Mouse (Mus musculus): Measurements from ENCODE around the gene Cep295nl. TPM values are rescaled to one million over a fixed set of nuclear protein-coding genes. Genes with fewer than 3 reads are reported as not detected.

Gene Cep295nl
- polyA plus RNA-seq, 1 experiment from 2014 or later, result 0.18 TPM

DNA sequence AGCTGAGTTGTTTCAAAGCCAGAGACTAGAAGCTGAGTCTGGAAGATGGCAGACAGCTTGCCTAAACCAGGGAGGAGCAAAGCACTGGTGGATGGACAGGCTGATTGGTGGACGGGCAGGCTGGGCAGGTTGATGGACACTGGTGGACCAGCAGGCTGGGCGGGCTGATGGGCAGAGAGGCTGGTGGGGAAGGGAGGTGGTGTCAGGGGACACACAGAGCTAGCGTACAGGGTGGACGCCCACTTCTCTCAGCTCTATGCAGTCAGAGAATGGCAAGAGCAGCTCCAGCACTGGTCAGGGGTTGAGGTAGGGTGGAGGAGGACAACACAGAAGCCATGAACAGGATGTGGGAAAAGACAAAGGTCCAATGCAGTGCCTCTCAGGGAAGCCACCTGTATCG lies 27.0 kb upstream of the Cep295nl start:
- Histone ChIP-seq H3K27me3 (replicated peaks) (no peaks in the 10 kb centered on the region), H3K4me1 (no peaks in the 10 kb centered on the region), H3K4me2 (no peak overlapping the region), H3K9me3 (replicated peaks) (no peaks in the 10 kb centered on the region), H3K4me3 (replicated peaks) (no peak overlapping the region), H3K9ac (replicated peaks) (no peak overlapping the region), H3K36me3 (no peaks in the 10 kb centered on the region), H3K27ac (replicated peaks) (no peak overlapping the region)
- no peak for ATAC-seq (ENCODE audit: low FRiP score)
- WGBS, result 87% methylated on average over 5 of the region's 5 CpGs

DNA sequence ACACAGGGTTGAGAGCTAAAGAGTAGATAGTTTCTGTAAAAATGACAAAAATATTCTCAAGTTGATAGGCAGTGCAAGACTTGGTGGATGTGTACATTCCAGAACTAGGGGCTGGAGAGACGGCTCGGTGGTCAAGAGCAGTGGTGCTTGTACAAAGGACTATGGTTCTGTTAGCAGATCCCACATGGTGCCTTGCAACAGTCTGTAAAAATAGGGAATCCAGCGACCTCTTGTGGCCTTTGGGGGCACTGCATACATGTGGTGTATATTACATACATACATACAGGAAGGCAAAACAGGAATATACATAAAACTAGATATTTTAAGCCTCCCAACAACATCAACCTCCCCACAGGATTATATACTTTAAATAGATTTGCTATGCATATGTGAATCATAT lies 26.0 kb upstream of the Cep295nl start:
- 59% methylated on average over 3 of the region's 3 CpGs for WGBS
- H3K9ac ChIP-seq (replicated peaks), result no peak overlapping the region
- H3K9me3 ChIP-seq (replicated peaks), result no peaks in the 10 kb centered on the region
- no peak overlapping the region for H3K4me3 ChIP-seq (replicated peaks)
- H3K27me3 ChIP-seq (replicated peaks), result no peaks in the 10 kb centered on the region
- no peak for ATAC-seq (ENCODE audit: low FRiP score)
- no peak overlapping the region for H3K27ac ChIP-seq (replicated peaks)
- H3K4me2 ChIP-seq, result no peak overlapping the region
- H3K4me1 ChIP-seq, result peaks cover 4% of the 10 kb centered on the region; the same call in 1 of the 2 replicates
- H3K36me3 ChIP-seq, result no peaks in the 10 kb centered on the region

DNA sequence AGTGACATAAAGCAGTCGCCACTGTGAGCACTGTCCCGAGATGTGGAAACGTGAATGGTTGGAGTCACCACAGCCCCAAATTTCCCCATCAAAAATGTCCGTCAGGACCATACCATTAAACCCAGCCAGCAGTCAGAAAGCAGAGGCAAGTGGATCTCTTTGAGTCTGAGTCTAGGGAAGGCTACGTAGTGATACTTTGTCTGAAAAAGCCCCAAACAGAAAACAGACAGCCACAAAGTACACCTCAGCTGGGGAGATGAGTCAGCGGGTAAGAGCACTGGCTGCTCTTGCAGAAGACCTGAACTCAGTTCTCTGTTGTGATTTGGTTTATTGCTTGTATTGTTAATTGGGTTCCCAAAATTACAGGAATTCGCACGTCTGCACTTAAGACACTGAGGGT lies 24.3 kb upstream of the Cep295nl start:
- Histone ChIP-seq H3K4me1 (peaks cover 15% of the 10 kb centered on the region; the same call in 1 of the 2 replicates), H3K4me2 (no peak overlapping the region), H3K9ac (replicated peaks) (no peak overlapping the region), H3K27ac (replicated peaks) (no peak overlapping the region), H3K9me3 (replicated peaks) (no peaks in the 10 kb centered on the region), H3K36me3 (no peaks in the 10 kb centered on the region), H3K27me3 (replicated peaks) (no peaks in the 10 kb centered on the region), H3K4me3 (replicated peaks) (no peak overlapping the region)
- WGBS, result 77% methylated on average over 8 of the region's 8 CpGs
- ATAC-seq (ENCODE audit: low FRiP score), result no peak

DNA sequence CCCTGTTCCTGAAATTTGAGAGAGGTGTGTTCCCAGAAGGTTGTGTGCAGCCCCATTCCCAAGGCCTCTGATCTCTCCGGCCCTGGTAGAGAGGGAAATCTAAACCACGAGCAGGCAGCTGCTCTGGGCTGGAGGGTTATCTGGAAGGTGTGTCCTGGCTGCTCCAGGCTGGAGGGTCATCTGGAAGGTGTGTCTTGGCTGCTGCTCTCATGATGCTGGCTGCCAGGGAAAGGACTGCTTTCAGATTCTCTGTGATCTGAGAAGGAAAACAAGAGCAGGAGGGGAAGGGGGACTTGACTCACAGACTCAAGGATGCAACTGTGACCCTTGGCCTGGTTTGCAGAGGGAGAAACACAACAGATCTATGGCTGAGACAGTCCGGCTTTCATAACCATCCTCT lies 23.8 kb upstream of the Cep295nl start:
- H3K4me2 ChIP-seq, result no peak overlapping the region
- H3K36me3 ChIP-seq, result no peaks in the 10 kb centered on the region
- WGBS, result 83% methylated on average over 3 of the region's 3 CpGs
- no peak overlapping the region for H3K4me3 ChIP-seq (replicated peaks)
- no peaks in the 10 kb centered on the region for H3K27me3 ChIP-seq (replicated peaks)
- no peak for ATAC-seq (ENCODE audit: low FRiP score)
- H3K9ac ChIP-seq (replicated peaks), result no peak overlapping the region
- H3K9me3 ChIP-seq (replicated peaks), result no peaks in the 10 kb centered on the region
- H3K27ac ChIP-seq (replicated peaks), result no peak overlapping the region
- peaks cover 15% of the 10 kb centered on the region; the same call in 1 of the 2 replicates for H3K4me1 ChIP-seq

GRCm38 (mm10) chr11:118365171-118365570 lies 22.9 kb upstream of the Cep295nl start:
- H3K4me3 ChIP-seq (replicated peaks), result no peak overlapping the region
- no peaks in the 10 kb centered on the region for H3K27me3 ChIP-seq (replicated peaks)

GRCm38 (mm10) chr11:118364021-118364420 lies 21.7 kb upstream of the Cep295nl start:
- no peaks in the 10 kb centered on the region for H3K27me3 ChIP-seq (replicated peaks)
- H3K27ac ChIP-seq (replicated peaks), result no peak overlapping the region
- no peaks in the 10 kb centered on the region for H3K9me3 ChIP-seq (replicated peaks)
- no peak overlapping the region for H3K4me2 ChIP-seq
- no peak overlapping the region for H3K9ac ChIP-seq (replicated peaks)
- H3K36me3 ChIP-seq, result no peaks in the 10 kb centered on the region
- no peak for ATAC-seq (ENCODE audit: low FRiP score)
- no peak overlapping the region for H3K4me3 ChIP-seq (replicated peaks)
- 88% methylated on average over 4 of the region's 4 CpGs for WGBS
- peaks cover 15% of the 10 kb centered on the region; the same call in 1 of the 2 replicates for H3K4me1 ChIP-seq

More at GRCm38 (mm10) chr11:118365171-118365570, 22.9 kb upstream of the Cep295nl start:
- Histone ChIP-seq H3K9me3 (replicated peaks) (no peaks in the 10 kb centered on the region), H3K4me1 (peaks cover 15% of the 10 kb centered on the region; the same call in 1 of the 2 replicates), H3K9ac (replicated peaks) (no peak overlapping the region), H3K36me3 (no peaks in the 10 kb centered on the region), H3K27ac (replicated peaks) (no peak overlapping the region; the same call in 1 of the 2 replicates), H3K4me2 (no peak overlapping the region)
- no peak for ATAC-seq (ENCODE audit: low FRiP score)
- 83% methylated on average over 7 of the region's 7 CpGs for WGBS

GRCm38 (mm10) chr11:118362971-118363518 lies 20.7 kb upstream of the Cep295nl start:
- H3K9me3 ChIP-seq (replicated peaks), result no peaks in the 10 kb centered on the region
- 0 out of 2 replicates have a peak overlapping the region, but pooled peaks have one; percentile 41 for H3K27ac ChIP-seq (replicated peaks)
- H3K4me1 ChIP-seq, result peaks cover 15% of the 10 kb centered on the region; the same call in 1 of the 2 replicates
- no peak overlapping the region for H3K4me3 ChIP-seq (replicated peaks)
- peak overlapping the region; percentile 30; the same call in 1 of the 2 replicates for H3K4me2 ChIP-seq
- ATAC-seq (ENCODE audit: low FRiP score), result no peak
- no peaks in the 10 kb centered on the region for H3K27me3 ChIP-seq (replicated peaks)
- 18% methylated on average over 8 of the region's 8 CpGs for WGBS
- H3K9ac ChIP-seq (replicated peaks), result no peak overlapping the region
- no peaks in the 10 kb centered on the region for H3K36me3 ChIP-seq

DNA sequence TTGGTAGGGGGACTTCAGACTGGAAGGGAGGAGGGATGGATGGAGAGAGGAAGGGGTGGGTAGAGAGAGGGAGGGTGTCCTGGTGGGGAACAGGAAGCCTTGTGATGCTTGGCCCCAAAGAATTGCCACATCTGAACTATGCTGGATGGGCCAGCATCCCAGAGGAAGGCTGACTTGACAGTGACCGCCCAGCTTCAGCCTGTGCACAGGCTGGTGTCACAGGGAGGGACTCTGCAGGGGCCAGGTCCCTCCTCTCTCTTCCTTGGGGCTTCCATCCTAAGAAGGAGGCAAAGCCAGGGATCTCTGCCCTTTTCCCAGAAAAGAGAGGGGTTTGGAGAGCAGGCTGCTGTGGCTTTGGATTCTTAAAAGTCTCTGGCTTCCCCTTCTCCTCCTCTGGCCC lies 20.2 kb upstream of the Cep295nl start:
- H3K27me3 ChIP-seq (replicated peaks), result no peaks in the 10 kb centered on the region
- no peaks in the 10 kb centered on the region for H3K36me3 ChIP-seq
- 94% methylated on average over 1 of the region's 1 CpGs for WGBS
- H3K4me3 ChIP-seq (replicated peaks), result no peak overlapping the region
- ATAC-seq (ENCODE audit: low FRiP score), result no peak
- H3K4me1 ChIP-seq, result peaks cover 15% of the 10 kb centered on the region; the same call in 1 of the 2 replicates
- H3K4me2 ChIP-seq, result no peak overlapping the region
- no peaks in the 10 kb centered on the region for H3K9me3 ChIP-seq (replicated peaks)
- no peak overlapping the region for H3K9ac ChIP-seq (replicated peaks)
- no peak overlapping the region for H3K27ac ChIP-seq (replicated peaks)

- ATAC-seq (ENCODE audit: low FRiP score), result no peak
- Histone ChIP-seq H3K27me3 (replicated peaks) (no peaks in the 10 kb centered on the region), H3K36me3 (no peaks in the 10 kb centered on the region), H3K4me2 (no peak overlapping the region), H3K4me3 (replicated peaks) (no peak overlapping the region), H3K9ac (replicated peaks) (no peak overlapping the region), H3K27ac (replicated peaks) (no peak overlapping the region), H3K4me1 (peaks cover 16% of the 10 kb centered on the region), H3K9me3 (replicated peaks) (no peaks in the 10 kb centered on the region)
- 82% methylated on average over 10 of the region's 10 CpGs for WGBS
Observed at GRCm38 (mm10) chr11:118360907-118361341, 18.6 kb upstream of the Cep295nl start.

DNA sequence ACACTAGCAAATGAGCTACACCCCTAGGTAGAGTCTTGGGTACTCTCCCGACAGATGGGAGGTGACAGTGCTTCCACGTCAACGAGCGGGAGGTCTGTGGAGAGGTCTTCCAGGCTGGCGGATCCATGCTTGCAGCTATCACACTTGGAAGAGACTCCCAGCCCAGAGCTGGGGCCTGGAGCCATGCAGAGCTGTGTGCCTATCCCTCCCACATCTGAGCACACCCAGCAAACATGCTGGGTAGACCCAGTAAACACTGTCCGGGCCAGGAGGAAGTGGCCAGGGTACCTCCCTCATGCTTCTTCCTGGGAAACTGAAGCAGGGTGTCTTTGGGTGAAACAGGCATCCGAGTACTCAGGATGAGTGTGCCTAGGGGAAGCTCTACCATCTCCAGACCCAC lies 18.2 kb upstream of the Cep295nl start:
- Histone ChIP-seq H3K4me3 (replicated peaks) (no peak overlapping the region), H3K4me2 (no peak overlapping the region), H3K9me3 (replicated peaks) (no peaks in the 10 kb centered on the region), H3K9ac (replicated peaks) (no peak overlapping the region), H3K36me3 (no peaks in the 10 kb centered on the region), H3K27ac (replicated peaks) (no peak overlapping the region), H3K27me3 (replicated peaks) (no peaks in the 10 kb centered on the region), H3K4me1 (peaks cover 20% of the 10 kb centered on the region)
- WGBS, result 83% methylated on average over 7 of the region's 7 CpGs
- ATAC-seq (ENCODE audit: low FRiP score), result no peak

GRCm38 (mm10) chr11:118355640-118356039 lies 13.3 kb upstream of the Cep295nl start, which contains the start of gene Timp2:
Gene Timp2 (minus strand): TSS chr11:118355740.
- Histone ChIP-seq H3K36me3 (no peaks in the 10 kb centered on the region), H3K27ac (replicated peaks) (peak within 1 kb of the TSS; percentile 88), H3K9me3 (replicated peaks) (no peaks in the 10 kb centered on the region), H3K27me3 (replicated peaks) (no peaks in the 10 kb centered on the region), H3K4me2 (peak within 1 kb of the TSS; percentile 90), H3K4me3 (replicated peaks) (peak within 1 kb of the TSS; percentile 84), H3K4me1 (peaks cover 41% of the 10 kb centered on the region), H3K9ac (replicated peaks) (peak within 1 kb of the TSS; percentile 92)
- ATAC-seq (ENCODE audit: low FRiP score), result peak; percentile 9; the same call in 1 of the 2 replicates
- 29% methylated on average over 6 of the region's 6 CpGs for WGBS

GRCm38 (mm10) chr11:118355205-118355604 lies 12.9 kb upstream of the Cep295nl start:
- Histone ChIP-seq H3K9me3 (replicated peaks) (no peaks in the 10 kb centered on the region), H3K27ac (replicated peaks) (peak overlapping the region; percentile 88), H3K36me3 (no peaks in the 10 kb centered on the region), H3K4me1 (peaks cover 41% of the 10 kb centered on the region), H3K27me3 (replicated peaks) (no peaks in the 10 kb centered on the region), H3K4me3 (replicated peaks) (peak overlapping the region; percentile 84), H3K9ac (replicated peaks) (peak overlapping the region; percentile 92), H3K4me2 (peak overlapping the region; percentile 90)
- WGBS, result 0% methylated on average over 38 of the region's 43 CpGs
- peak; percentile 93 for ATAC-seq (ENCODE audit: low FRiP score)

Data from neural tube, embryonic 15.5 days (tissue).